Mouse (Mus musculus) frontal cortex, adult 2 months (tissue): ENCODE results near the gene Irf8. TPM values are rescaled to one million over a fixed set of nuclear protein-coding genes. Genes with fewer than 3 reads are reported as not detected.
A peak's percentile ranks its signal among the peaks of the same experiment; 100 is the strongest.

Experiments
- DNase-seq, 2 experiments: peaks; one replicate each; pipeline ENCODE4 v3.0.0; 2022; ENCODE audit warnings: low spot score in 1 of 2; ENCODE audit errors: extremely low spot score in 1 of 2
- polyA plus RNA-seq: library from polyadenylated mRNA; depleted of rRNA; stranded (reverse); fragments of >200 nt; gene quantifications from 2 replicates; pipeline ENCODE4 v1.2.3, GENCODE M21; 2012; rRNA removed

The Irf8 gene
- 4.0 and 4.5 TPM in 2 replicates for polyA plus RNA-seq

GRCm38 (mm10) chr8:120735770-120736481 lies at the start of gene Irf8:
Gene Irf8 (plus strand): TSS chr8:120736358.
- DNase-seq: peak; percentile 20 to 80

GRCm38 (mm10) chr8:120686576-120686975 lies 49.6 kb upstream of the Irf8 start:
- no peak for DNase-seq

DNA sequence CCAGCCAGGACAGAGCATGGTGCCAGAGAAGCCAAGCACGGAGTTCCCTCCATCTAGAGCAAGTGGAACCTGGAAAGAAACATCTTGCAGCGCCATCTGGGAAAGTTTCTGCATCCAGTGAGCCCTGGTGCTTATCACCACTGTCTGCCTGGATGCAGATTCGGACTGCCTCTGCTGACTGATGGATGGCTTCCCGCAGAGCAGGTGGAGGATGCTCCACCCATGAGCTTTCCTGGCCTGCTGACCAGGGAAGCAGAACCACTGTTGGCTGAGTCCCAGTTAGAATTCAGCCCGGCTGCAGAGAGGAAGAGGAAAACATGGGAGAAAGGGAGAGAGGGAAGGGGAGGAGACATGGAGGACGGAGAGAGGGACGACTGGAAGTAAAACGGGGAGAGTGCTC lies 48.4 kb upstream of the Irf8 start:
- DNase-seq: no peak

GRCm38 (mm10) chr8:120688511-120688910 lies 47.6 kb upstream of the Irf8 start:
- no peak for DNase-seq

DNA sequence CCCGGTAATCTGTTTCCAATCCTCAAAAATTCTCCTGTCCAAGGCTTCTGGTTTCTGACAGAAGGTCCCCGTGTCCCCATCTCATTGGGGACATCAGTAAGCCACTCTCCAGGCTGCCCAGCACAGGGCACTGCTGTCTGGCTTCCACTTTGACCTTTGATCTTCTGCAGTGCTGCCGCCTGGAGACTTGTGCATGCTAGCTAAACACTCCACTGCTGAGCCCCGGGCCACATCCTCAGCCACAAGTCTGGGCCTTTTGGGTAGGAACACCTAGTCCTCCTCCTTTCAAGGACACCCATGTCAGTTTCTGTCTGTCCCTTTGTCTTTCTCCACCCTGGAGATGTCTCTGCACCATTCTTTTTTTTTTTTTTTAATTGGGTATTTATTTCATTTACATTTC lies 43.2 kb upstream of the Irf8 start:
- no peak for DNase-seq

DNA sequence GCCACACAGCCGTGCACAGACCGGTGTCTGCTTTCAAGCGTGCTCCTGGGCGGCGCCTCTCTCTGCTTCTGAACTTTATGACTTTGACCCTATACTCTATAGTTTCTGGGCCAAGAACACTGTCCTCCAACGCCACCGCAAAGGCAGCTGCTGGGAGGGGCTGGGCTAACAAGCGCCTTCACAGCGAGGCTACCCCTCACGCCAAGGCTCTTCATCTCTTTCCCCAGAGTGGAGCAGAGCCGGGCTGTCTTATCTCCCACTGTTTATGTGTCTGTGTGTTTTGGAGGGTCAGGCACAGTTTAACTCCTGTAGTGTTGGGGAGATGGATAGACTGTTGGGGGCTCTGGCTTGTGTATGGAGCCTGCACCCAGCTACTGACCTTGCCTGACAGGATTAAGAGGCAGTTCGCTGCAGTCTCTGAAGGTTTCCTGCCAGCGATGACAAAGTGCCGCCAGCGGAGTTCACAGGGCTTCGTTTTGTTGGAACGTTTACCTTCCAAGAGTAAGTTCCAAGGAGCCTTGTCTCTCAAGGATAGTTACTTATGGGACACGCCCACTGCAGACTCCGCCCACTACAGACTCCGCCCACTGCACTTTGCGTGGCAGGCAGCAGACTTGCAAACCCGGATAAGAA lies 42.2 kb upstream of the Irf8 start:
- DNase-seq: no peak

GRCm38 (mm10) chr8:120696401-120697153 lies 39.6 kb upstream of the Irf8 start:
- DNase-seq: no peak

DNA sequence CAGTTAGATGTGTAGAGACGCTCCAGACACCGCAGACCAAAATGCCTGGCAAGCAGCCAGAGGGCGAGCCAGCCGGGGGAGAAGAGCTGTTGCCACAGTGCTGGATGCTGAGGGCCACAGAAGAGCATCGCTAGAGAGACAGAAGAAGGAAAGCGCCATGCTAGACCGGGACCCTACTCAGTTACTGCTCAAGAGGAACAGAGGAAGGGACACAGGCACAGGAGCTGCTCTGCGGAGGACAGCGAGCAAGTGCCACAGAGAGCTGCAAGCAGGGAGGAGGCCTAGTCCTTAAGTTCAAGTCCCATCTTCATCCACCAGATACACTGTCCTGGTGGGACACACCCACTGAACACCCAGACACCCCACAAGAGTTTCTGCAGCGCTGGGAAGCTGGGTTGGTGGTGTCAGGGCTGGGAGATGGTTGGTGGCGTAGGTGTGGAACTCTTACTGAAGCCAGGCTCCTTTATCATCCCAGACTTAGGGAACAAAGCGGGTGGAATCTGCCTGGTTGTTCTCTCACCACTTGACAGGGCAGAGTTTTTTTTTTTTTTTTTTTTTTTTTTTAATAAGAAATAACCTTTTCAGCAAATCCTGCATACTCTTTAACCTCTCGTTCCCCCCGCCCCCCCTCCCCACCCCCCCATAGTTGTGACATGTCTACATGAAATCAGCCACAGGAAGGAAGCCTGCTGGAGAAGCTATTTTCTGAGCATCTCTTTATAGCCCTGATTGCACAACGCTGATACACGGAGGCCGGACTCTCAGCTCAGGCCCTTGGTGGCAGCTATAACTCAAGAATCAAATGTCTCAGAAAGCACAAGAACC lies 38.8 kb upstream of the Irf8 start:
- DNase-seq: no peak

GRCm38 (mm10) chr8:120697979-120698272 lies 38.2 kb upstream of the Irf8 start:
- no peak for DNase-seq

GRCm38 (mm10) chr8:120698426-120698825 lies 37.7 kb upstream of the Irf8 start:
- DNase-seq: no peak

- no peak for DNase-seq
Observed at GRCm38 (mm10) chr8:120699079-120699478, 37.1 kb upstream of the Irf8 start.

DNA sequence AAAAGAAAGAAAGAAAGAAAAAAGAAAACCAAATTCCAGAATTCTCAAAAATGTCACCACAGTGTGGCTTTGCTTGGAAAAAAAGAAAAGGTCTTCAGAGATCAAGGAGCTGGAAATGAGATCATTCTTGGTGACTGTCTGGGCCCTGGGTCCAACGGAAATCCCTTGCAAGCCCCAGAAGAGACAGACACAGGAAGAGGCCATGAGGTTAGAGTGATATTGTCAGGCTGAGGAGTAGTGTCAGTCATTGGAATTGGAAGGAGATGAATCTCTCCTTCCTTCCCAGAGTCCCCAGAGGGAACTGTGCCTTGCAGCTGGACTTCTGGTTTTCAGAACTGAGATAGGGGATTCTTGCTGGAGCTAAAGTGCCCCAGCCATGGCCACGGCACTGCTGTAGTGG lies 36.6 kb upstream of the Irf8 start:
- no peak for DNase-seq

- no peak for DNase-seq
Observed at GRCm38 (mm10) chr8:120700053-120700452, 36.1 kb upstream of the Irf8 start.

- DNase-seq: peak in 1 of 2 experiments; percentile 41
Observed at GRCm38 (mm10) chr8:120701758-120702465, 34.2 kb upstream of the Irf8 start.

DNA sequence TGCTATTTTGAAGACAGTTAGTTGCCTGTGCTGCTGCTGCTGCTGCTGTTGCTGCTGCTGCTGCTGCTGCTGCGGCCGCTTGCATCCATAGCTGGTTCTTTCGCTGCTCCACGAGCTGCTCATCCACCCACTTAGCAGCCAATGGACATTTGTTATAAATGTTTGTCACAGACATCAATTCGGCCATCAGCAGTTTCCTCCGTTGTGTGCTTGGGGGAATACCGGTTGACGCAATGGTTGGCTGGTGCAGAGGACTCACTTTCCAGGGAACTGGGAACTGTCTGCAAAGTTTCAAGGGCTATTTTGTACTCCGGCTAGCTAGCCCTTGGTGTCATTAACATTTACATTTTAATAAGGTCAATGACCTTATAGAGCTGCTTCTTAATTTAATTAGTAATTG lies 32.0 kb upstream of the Irf8 start:
- no peak for DNase-seq

GRCm38 (mm10) chr8:120705163-120705562 lies 31.0 kb upstream of the Irf8 start:
- DNase-seq: no peak

GRCm38 (mm10) chr8:120706193-120706592 lies 30.0 kb upstream of the Irf8 start:
- no peak for DNase-seq

GRCm38 (mm10) chr8:120709176-120709575 lies 27.0 kb upstream of the Irf8 start:
- no peak for DNase-seq

DNA sequence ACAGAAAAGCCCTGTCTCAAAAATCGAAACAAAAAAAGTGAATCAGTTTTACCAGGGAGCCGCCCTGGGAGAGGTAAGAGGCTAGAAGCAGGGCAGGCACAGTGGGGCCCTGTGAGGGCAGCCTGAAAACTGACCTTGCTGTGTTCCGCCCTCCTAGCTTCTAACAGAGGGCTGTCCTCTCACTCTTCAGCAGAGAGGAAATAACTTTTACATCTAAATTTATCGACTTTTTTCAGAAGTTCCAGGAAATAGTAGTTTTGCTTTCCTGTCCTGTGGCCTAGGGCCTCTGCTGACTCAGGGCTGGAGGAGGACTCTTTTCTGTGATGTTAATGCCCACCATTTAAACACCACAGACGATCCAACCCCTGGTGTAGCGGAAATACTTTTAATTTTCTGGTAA lies 21.0 kb upstream of the Irf8 start:
- no peak for DNase-seq

GRCm38 (mm10) chr8:120715996-120716680 lies 20.0 kb upstream of the Irf8 start:
- DNase-seq: no peak
